Mouse (Mus musculus) erythroblast, embryonic 14.5 days (primary cell): ENCODE data around the gene Stim2. TPM values are rescaled to one million over a fixed set of nuclear protein-coding genes. Genes with fewer than 3 reads are reported as not detected.

Source experiments
- H3K27me3 ChIP-seq: 2 replicates; pipeline ENCODE4 v1.6.1; 2012; ENCODE audit warnings: inconsistent platforms; ENCODE audit not compliant: control insufficient read depth
- H3K36me3 ChIP-seq: 2 replicates; pipeline ENCODE4 v1.6.1; 2012; ENCODE audit warnings: mild to moderate bottlenecking, inconsistent platforms; ENCODE audit not compliant: control insufficient read depth
- H3K4me1 ChIP-seq: 2 replicates; pipeline ENCODE4 v1.6.1; 2012; ENCODE audit warnings: inconsistent platforms; ENCODE audit not compliant: control insufficient read depth
- H3K4me3 ChIP-seq: replicated peaks from 2 replicates; pipeline ENCODE3; 2012; ENCODE audit warnings: moderate library complexity, mild to moderate bottlenecking, inconsistent platforms
- H3K9me3 ChIP-seq: 2 replicates; pipeline ENCODE4 v1.6.1; 2012; ENCODE audit warnings: low read length, inconsistent platforms, mixed read lengths; ENCODE audit not compliant: control insufficient read depth
- GATA1 ChIP-seq: IDR thresholded peaks from 2 replicates; pipeline ENCODE4 v1.6.1; 2012; ENCODE audit warnings: low read length, inconsistent platforms, mixed read lengths
- TAL1 ChIP-seq: IDR thresholded peaks from 3 replicates; pipeline ENCODE4 v1.6.1; 2012; ENCODE audit warnings: low read length, inconsistent platforms, mixed read lengths
- polyA plus RNA-seq: library from polyadenylated mRNA; stranded (reverse); fragments of >175 nt; gene quantifications from 2 replicates; pipeline ENCODE4 v1.2.3, GENCODE M21; 2012

The Stim2 gene
- polyA plus RNA-seq, result 0.11 and 0.12 TPM in 2 replicates

DNA sequence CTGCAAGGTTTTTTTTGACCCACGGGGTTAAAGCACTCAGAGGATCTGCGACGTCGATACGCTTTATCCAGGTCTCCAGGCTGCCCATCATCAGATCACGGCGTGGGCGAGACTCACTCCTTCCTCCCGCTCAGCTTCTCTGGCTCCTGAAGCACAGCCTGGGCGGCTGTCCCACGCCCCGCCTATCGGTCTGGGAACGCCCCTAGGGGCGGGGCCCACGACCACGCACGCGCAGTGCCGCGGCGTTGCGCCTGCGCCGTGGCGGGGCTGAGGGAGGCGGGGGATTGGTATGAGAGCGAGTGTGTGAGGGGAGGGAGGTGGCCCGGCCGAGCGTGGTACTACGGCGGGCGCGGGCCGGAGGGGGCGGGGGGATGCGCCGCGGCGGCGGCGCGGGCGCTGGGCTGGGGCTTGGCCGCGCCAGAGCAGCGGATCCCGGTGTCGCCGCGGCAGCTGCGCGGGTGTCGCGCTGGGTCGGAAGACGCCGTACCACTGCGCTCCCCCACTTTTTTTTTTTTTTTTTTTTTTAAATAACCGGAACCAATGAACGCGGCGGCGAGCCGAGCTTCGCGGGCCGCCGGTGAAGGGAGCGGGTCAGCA lies at the start of gene Stim2:
Stim2 (plus strand) TSS at position 354 of the 597 bp plus-strand sequence.
- no peaks in the 10 kb centered on the region for H3K36me3 ChIP-seq
- TF ChIP-seq TAL1 (no peak), GATA1 (no peak)
- peaks cover 37% of the 10 kb centered on the region for H3K27me3 ChIP-seq

DNA sequence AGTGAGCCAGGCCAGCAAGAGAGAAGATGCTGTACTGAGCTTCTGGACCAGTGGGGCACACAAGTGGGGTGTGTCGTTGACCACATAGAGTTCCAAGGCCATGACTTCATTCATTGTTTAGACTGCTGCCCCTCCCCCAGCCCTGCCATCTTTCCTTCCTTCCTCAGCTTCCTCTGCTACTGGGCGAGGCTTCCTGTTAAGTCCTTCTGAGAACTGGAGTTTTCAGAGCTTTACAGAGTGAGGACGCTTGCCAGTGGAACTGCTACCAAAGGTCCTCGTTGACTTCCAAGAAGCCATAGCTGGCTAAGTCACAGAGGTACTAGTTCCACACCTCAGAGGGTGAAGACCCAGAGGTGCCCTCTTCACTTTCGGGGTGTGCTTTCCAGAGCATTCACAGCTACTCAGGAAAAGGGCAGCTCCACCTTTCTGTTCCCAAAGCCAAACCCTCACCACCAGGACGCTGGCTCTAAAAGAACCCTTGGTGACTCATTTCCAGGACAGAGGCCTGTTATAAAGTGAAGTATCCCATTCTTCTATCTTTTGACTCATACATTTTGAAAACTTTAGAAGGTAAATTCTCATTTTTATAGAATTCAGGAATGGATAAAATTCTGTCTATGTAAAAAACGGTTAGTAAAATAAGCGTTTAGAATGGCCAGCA lies 49.6 kb upstream of the Stim2 start:
- Histone ChIP-seq H3K36me3 (no peaks in the 10 kb centered on the region), H3K27me3 (no peaks in the 10 kb centered on the region), H3K4me3 (no peak overlapping the region), H3K4me1 (no peaks in the 10 kb centered on the region), H3K9me3 (no peaks in the 10 kb centered on the region)
- TF ChIP-seq TAL1, result no peak
- no peak for TF ChIP-seq GATA1

More for the DNA sequence above, at the start of gene Stim2:
- no peaks in the 10 kb centered on the region for H3K9me3 ChIP-seq
- peak within 1 kb of the TSS; percentile 90 for H3K4me3 ChIP-seq
- peaks cover 38% of the 10 kb centered on the region for H3K4me1 ChIP-seq

DNA sequence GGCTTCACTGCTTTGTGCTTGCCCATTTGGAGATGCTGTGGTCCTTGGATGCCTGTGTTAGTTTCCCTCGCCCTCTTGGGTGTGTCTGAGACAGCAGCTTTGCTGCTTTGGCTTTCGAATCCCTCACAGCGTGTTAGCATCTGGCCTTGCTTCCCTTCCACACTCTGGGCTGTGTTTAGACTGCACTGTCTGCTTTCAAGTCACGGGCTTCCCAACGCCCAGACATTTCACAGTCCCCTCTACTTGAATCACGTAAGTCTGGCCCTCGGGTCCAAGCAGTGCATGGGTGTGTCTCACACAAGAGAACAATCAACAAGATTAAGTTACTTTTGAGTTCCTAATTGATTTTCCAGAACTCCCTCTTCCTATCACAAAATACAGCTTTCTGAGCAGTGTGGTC lies 48.1 kb upstream of the Stim2 start:
- Histone ChIP-seq H3K9me3 (no peaks in the 10 kb centered on the region), H3K4me3 (no peak overlapping the region), H3K4me1 (no peaks in the 10 kb centered on the region), H3K27me3 (no peaks in the 10 kb centered on the region), H3K36me3 (no peaks in the 10 kb centered on the region)
- TF ChIP-seq GATA1, result no peak
- TF ChIP-seq TAL1, result no peak

DNA sequence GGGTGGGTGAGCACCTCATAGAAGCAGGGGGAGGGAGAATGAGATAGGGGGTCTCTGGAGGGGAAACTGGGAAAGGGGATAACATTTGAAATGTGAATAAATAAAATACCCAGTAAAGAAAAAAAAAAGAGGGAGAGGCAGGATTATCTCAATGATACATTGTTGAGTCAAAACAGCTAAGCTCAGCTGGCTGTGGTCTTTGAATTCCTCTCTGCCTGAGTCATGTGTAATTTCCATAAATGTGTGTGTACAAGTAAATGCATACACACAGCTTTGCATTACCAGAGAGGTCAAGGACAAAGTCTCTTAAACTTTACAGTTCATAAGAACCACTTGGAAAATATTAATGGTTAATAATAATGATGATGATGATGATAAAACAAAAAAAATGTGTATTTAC lies 45.1 kb upstream of the Stim2 start:
- Histone ChIP-seq H3K27me3 (no peaks in the 10 kb centered on the region), H3K4me3 (no peak overlapping the region), H3K4me1 (no peaks in the 10 kb centered on the region), H3K36me3 (no peaks in the 10 kb centered on the region), H3K9me3 (no peaks in the 10 kb centered on the region)
- TF ChIP-seq TAL1 (no peak), GATA1 (no peak)

DNA sequence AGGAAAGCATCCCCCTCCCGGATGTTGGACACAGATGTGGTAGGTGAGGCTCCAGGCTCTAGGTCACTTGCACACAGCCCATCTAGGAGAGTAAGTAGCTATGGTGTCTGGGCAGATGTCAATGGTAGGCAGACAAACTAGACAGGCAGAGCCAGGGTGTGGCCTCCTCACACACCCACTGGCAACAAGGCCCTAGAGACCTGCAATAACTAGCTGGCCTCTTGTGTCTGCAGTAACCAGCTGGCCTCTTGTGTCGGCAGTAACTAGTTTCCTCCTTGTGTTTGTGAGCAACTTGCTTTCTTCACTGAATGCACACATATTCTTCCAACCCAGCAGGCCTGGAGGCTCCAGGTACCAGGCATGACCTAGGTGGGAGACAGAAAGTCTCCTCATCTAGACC lies 44.5 kb upstream of the Stim2 start:
- Histone ChIP-seq H3K4me1 (no peaks in the 10 kb centered on the region), H3K27me3 (no peaks in the 10 kb centered on the region), H3K9me3 (no peaks in the 10 kb centered on the region), H3K36me3 (no peaks in the 10 kb centered on the region), H3K4me3 (no peak overlapping the region)
- no peak for TF ChIP-seq GATA1
- TF ChIP-seq TAL1, result no peak

DNA sequence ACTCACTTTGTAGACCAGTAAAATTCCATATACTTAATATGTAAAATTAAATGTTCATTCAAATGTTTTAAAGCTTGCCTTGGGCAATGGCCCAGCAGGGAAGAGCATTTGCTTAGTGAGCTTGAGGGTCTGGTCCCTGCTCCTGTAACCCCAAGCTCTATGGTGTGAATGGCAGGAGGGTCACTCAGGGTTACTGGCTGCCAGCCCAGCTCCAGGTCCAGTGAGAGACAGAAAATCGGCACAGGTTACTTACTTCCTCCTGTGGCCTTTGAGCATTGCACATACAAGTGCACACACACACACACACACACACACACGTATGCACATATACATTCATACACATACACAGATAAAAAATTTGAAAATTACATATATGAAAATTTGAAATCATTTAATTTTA lies 42.3 kb upstream of the Stim2 start:
- H3K36me3 ChIP-seq, result no peaks in the 10 kb centered on the region
- TF ChIP-seq GATA1 (no peak), TAL1 (no peak)

DNA sequence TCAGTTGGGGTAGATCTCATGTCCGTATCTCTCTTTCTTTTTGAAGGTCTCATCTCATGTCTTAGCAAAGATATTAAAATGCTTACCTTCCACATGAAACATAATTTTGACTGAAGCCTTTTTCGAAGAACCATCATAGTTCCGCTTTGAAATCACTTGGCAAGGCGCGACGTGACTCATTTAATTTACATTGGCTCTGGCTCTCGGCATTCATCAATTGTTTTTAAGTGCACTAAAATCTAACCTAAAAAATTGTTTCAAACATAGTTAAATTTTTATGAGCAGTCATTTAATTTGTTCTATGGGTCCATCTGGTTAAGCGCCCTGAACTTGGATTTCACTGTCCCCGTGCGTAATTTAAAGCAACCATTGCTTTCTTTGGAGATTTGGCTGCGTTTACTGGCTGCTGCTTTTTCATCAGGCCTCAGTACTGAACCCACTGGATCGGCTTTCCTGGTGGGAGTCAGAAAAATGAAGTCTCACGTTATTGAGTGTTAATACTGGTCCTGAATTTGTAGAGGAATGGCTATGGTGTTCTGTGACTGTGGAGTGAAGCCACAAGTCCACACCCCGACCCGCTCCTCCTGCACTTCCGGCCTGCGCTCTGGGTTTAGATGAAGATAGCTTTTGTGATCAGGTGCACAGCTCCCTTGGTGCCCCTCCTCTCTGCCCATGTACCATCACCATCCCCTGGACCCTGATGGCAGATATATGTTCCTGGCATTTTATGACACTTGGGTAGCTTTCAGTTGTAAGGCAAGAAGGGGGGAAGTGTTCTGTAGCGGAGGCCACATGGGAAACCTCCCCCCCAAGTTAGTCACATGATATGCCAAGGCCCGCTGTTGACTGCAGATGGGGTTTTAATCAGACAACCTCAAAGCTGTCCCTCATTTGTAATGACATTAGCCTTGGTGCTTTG lies 41.6 kb upstream of the Stim2 start:
- no peak for TF ChIP-seq GATA1
- no peak for TF ChIP-seq TAL1
- H3K9me3 ChIP-seq, result no peaks in the 10 kb centered on the region
- H3K27me3 ChIP-seq, result no peaks in the 10 kb centered on the region
- no peaks in the 10 kb centered on the region for H3K36me3 ChIP-seq
- no peak overlapping the region for H3K4me3 ChIP-seq
- H3K4me1 ChIP-seq, result no peaks in the 10 kb centered on the region

More for the DNA sequence above, 42.3 kb upstream of the Stim2 start:
- H3K4me1 ChIP-seq, result no peaks in the 10 kb centered on the region
- no peaks in the 10 kb centered on the region for H3K27me3 ChIP-seq
- H3K9me3 ChIP-seq, result no peaks in the 10 kb centered on the region
- H3K4me3 ChIP-seq, result no peak overlapping the region

DNA sequence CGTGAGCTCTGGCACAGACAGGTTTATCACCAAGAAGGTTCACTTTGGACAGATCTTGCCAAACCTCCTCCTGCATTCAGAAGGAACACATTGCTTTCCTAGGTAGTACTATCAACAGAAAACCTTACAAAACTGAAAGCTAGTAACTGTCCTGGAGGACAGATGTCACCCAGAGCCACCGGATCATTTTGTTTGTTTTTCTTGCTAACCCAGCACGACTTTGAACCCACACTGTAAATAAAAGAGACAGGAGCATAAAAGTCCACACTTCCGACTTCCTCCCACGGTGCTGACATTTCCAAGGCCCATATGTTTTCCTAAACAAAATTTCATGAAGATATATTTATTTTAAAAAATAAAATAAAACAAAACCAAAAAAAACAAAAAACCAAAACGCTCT lies 41.0 kb upstream of the Stim2 start:
- no peaks in the 10 kb centered on the region for H3K4me1 ChIP-seq
- no peaks in the 10 kb centered on the region for H3K27me3 ChIP-seq
- no peaks in the 10 kb centered on the region for H3K36me3 ChIP-seq
- no peak overlapping the region for H3K4me3 ChIP-seq
- no peaks in the 10 kb centered on the region for H3K9me3 ChIP-seq
- TF ChIP-seq GATA1, result no peak
- TF ChIP-seq TAL1, result no peak

DNA sequence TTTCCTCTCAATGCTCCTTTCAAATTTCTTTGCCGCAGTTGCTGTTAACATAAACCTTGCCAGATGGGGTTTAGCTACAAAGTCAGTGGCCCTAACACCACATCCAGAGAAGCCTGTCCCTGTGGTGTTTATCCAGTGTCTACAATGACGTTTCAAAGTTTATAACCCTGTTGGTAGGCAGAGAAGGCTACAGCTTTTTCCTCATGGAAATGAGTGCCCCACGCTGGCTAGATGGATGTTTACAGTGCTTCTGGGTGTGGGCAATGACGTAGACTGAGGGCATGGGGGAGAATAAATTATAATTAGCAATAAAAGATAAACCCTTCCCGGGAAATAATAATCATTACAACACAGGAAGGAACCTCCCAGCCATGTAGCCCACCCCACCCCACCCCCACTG lies 37.1 kb upstream of the Stim2 start:
- Histone ChIP-seq H3K4me3 (no peak overlapping the region), H3K4me1 (no peaks in the 10 kb centered on the region), H3K36me3 (no peaks in the 10 kb centered on the region), H3K9me3 (no peaks in the 10 kb centered on the region), H3K27me3 (no peaks in the 10 kb centered on the region)
- TF ChIP-seq TAL1, result no peak
- no peak for TF ChIP-seq GATA1
